Mouse (Mus musculus): ENCODE data around the gene Trak1. TPM values are rescaled to one million over a fixed set of nuclear protein-coding genes. Genes with fewer than 3 reads are reported as not detected.

Gene Trak1
- polyA plus RNA-seq, 1 experiment from 2014 or later: 15.2 TPM

- H3K4me1 ChIP-seq (replicated peaks): peaks cover 57% of the 10 kb centered on the region
- no peaks in the 10 kb centered on the region for H3K27me3 ChIP-seq
- H3K4me3 ChIP-seq (replicated peaks): no peak overlapping the region
- no peak overlapping the region for H3K27ac ChIP-seq
- ATAC-seq (ENCODE audit: insufficient number of reproducible peaks, insufficient read depth, low FRiP score, low TSS enrichment, low read depth): no peak
- no peak overlapping the region for H3K4me2 ChIP-seq
- no peaks in the 10 kb centered on the region for H3K9me3 ChIP-seq
- no peaks in the 10 kb centered on the region for H3K36me3 ChIP-seq
- 93% methylated on average over 5 of the region's 5 CpGs for WGBS
- H3K9ac ChIP-seq (replicated peaks): no peak overlapping the region
Observed at GRCm38 (mm10) chr9:121374864-121375255, 77.6 kb downstream of the Trak1 start.

- Histone ChIP-seq H3K9ac (replicated peaks) (no peak overlapping the region), H3K27ac (no peak overlapping the region), H3K9me3 (no peaks in the 10 kb centered on the region), H3K4me1 (replicated peaks) (peaks cover 50% of the 10 kb centered on the region), H3K36me3 (no peaks in the 10 kb centered on the region), H3K4me2 (no peak overlapping the region), H3K4me3 (replicated peaks) (no peak overlapping the region), H3K27me3 (no peaks in the 10 kb centered on the region)
- 89% methylated on average over 5 of the region's 5 CpGs for WGBS
- ATAC-seq (ENCODE audit: insufficient number of reproducible peaks, insufficient read depth, low FRiP score, low TSS enrichment, low read depth): no peak
Observed at GRCm38 (mm10) chr9:121376094-121376493, 78.8 kb downstream of the Trak1 start.

- Histone ChIP-seq H3K4me3 (replicated peaks) (no peak overlapping the region), H3K4me1 (replicated peaks) (peaks cover 19% of the 10 kb centered on the region), H3K36me3 (no peaks in the 10 kb centered on the region), H3K9ac (replicated peaks) (no peak overlapping the region), H3K9me3 (no peaks in the 10 kb centered on the region), H3K27ac (no peak overlapping the region), H3K27me3 (no peaks in the 10 kb centered on the region), H3K4me2 (no peak overlapping the region)
- no peak for ATAC-seq (ENCODE audit: insufficient number of reproducible peaks, insufficient read depth, low FRiP score, low TSS enrichment, low read depth)
- 70% methylated on average over 11 of the region's 11 CpGs for WGBS
Observed at GRCm38 (mm10) chr9:121380310-121380920, 83.1 kb downstream of the Trak1 start.

- H3K4me1 ChIP-seq (replicated peaks): peaks cover 15% of the 10 kb centered on the region
- no peaks in the 10 kb centered on the region for H3K27me3 ChIP-seq
- no peak overlapping the region for H3K4me3 ChIP-seq (replicated peaks)
- no peak overlapping the region for H3K4me2 ChIP-seq
- no peaks in the 10 kb centered on the region for H3K36me3 ChIP-seq
- no peaks in the 10 kb centered on the region for H3K9me3 ChIP-seq
- H3K9ac ChIP-seq (replicated peaks): no peak overlapping the region
- ATAC-seq (ENCODE audit: insufficient number of reproducible peaks, insufficient read depth, low FRiP score, low TSS enrichment, low read depth): no peak
- H3K27ac ChIP-seq: no peak overlapping the region
- 86% methylated on average over 17 of the region's 17 CpGs for WGBS
Observed at GRCm38 (mm10) chr9:121381678-121382297, 84.5 kb downstream of the Trak1 start.

GRCm38 (mm10) chr9:121382568-121382967, 85.3 kb downstream of the Trak1 start:
- Histone ChIP-seq H3K27ac (no peak overlapping the region), H3K4me2 (no peak overlapping the region), H3K27me3 (no peaks in the 10 kb centered on the region), H3K36me3 (no peaks in the 10 kb centered on the region), H3K4me3 (replicated peaks) (no peak overlapping the region), H3K9me3 (no peaks in the 10 kb centered on the region), H3K4me1 (replicated peaks) (peaks cover 15% of the 10 kb centered on the region), H3K9ac (replicated peaks) (no peak overlapping the region)
- no peak for ATAC-seq (ENCODE audit: insufficient number of reproducible peaks, insufficient read depth, low FRiP score, low TSS enrichment, low read depth)
- WGBS: 90% methylated on average over 14 of the region's 14 CpGs

GRCm38 (mm10) chr9:121383180-121383586, 85.9 kb downstream of the Trak1 start:
- H3K9ac ChIP-seq (replicated peaks): no peak overlapping the region

GRCm38 (mm10) chr9:121384620-121385019, 87.3 kb downstream of the Trak1 start:
- Histone ChIP-seq H3K4me2 (no peak overlapping the region), H3K27ac (no peak overlapping the region), H3K9ac (replicated peaks) (no peak overlapping the region), H3K4me1 (replicated peaks) (peaks cover 21% of the 10 kb centered on the region), H3K36me3 (no peaks in the 10 kb centered on the region), H3K27me3 (no peaks in the 10 kb centered on the region), H3K4me3 (replicated peaks) (no peak overlapping the region), H3K9me3 (no peaks in the 10 kb centered on the region)
- 75% methylated on average over 7 of the region's 7 CpGs for WGBS
- no peak for ATAC-seq (ENCODE audit: insufficient number of reproducible peaks, insufficient read depth, low FRiP score, low TSS enrichment, low read depth)

More at GRCm38 (mm10) chr9:121383180-121383586, 85.9 kb downstream of the Trak1 start:
- no peaks in the 10 kb centered on the region for H3K36me3 ChIP-seq
- peaks cover 22% of the 10 kb centered on the region for H3K4me1 ChIP-seq (replicated peaks)
- no peaks in the 10 kb centered on the region for H3K27me3 ChIP-seq
- no peaks in the 10 kb centered on the region for H3K9me3 ChIP-seq
- WGBS: 88% methylated on average over 9 of the region's 9 CpGs
- no peak overlapping the region for H3K4me2 ChIP-seq
- H3K27ac ChIP-seq: no peak overlapping the region
- no peak overlapping the region for H3K4me3 ChIP-seq (replicated peaks)
- ATAC-seq (ENCODE audit: insufficient number of reproducible peaks, insufficient read depth, low FRiP score, low TSS enrichment, low read depth): no peak

- no peaks in the 10 kb centered on the region for H3K27me3 ChIP-seq
- no peaks in the 10 kb centered on the region for H3K9me3 ChIP-seq
- no peak overlapping the region for H3K4me3 ChIP-seq (replicated peaks)
- no peak for ATAC-seq (ENCODE audit: insufficient number of reproducible peaks, insufficient read depth, low FRiP score, low TSS enrichment, low read depth)
- H3K9ac ChIP-seq (replicated peaks): peak overlapping the region; percentile 49; the same call in 1 of the 2 replicates
- no peaks in the 10 kb centered on the region for H3K36me3 ChIP-seq
- H3K4me1 ChIP-seq (replicated peaks): peaks cover 15% of the 10 kb centered on the region
- H3K4me2 ChIP-seq: no peak overlapping the region
- H3K27ac ChIP-seq: no peak overlapping the region
- WGBS: 33% methylated on average over 16 of the region's 16 CpGs
Observed at GRCm38 (mm10) chr9:121385091-121385748, 87.9 kb downstream of the Trak1 start.

- Histone ChIP-seq H3K4me2 (no peak overlapping the region), H3K9ac (replicated peaks) (peak overlapping the region; percentile 49), H3K4me3 (replicated peaks) (no peak overlapping the region), H3K4me1 (replicated peaks) (peaks cover 13% of the 10 kb centered on the region), H3K27ac (no peak overlapping the region), H3K27me3 (no peaks in the 10 kb centered on the region), H3K9me3 (no peaks in the 10 kb centered on the region), H3K36me3 (no peaks in the 10 kb centered on the region)
- 85% methylated on average over 12 of the region's 12 CpGs for WGBS
- ATAC-seq (ENCODE audit: insufficient number of reproducible peaks, insufficient read depth, low FRiP score, low TSS enrichment, low read depth): no peak
Observed at GRCm38 (mm10) chr9:121385749-121386350, 88.5 kb downstream of the Trak1 start.

GRCm38 (mm10) chr9:121387539-121388272, 90.4 kb downstream of the Trak1 start:
- no peaks in the 10 kb centered on the region for H3K27me3 ChIP-seq
- no peak for ATAC-seq (ENCODE audit: insufficient number of reproducible peaks, insufficient read depth, low FRiP score, low TSS enrichment, low read depth)
- 83% methylated on average over 9 of the region's 9 CpGs for WGBS
- H3K4me3 ChIP-seq (replicated peaks): no peak overlapping the region
- peaks cover 5% of the 10 kb centered on the region for H3K36me3 ChIP-seq
- H3K9me3 ChIP-seq: no peaks in the 10 kb centered on the region
- peaks cover 13% of the 10 kb centered on the region for H3K4me1 ChIP-seq (replicated peaks)
- no peak overlapping the region for H3K4me2 ChIP-seq
- H3K9ac ChIP-seq (replicated peaks): no peak overlapping the region
- H3K27ac ChIP-seq: no peak overlapping the region

All from limb, embryonic 12.5 days (tissue).